Mouse (Mus musculus) 416B (cell line): ENCODE results near the gene Glp2r.

Experiments used
- DNase-seq: peaks from one replicate; pipeline ENCODE4 v3.0.0; 2011; ENCODE audit warnings: low read depth

Glp2r gene

GRCm38 (mm10) chr11:67727095-67727494 is 43.9 kb downstream of the Glp2r start:
- DNase-seq = no peak

GRCm38 (mm10) chr11:67723231-67724013 is 47.5 kb downstream of the Glp2r start:
- no peak for DNase-seq

GRCm38 (mm10) chr11:67722399-67723156 is 48.4 kb downstream of the Glp2r start:
- no peak for DNase-seq

GRCm38 (mm10) chr11:67721485-67721884 is 49.5 kb downstream of the Glp2r start:
- DNase-seq = no peak

GRCm38 (mm10) chr11:67715382-67715781 is 55.6 kb downstream of the Glp2r start:
- no peak for DNase-seq

- no peak for DNase-seq
Measured at GRCm38 (mm10) chr11:67712976-67713375, 58.0 kb downstream of the Glp2r start.

GRCm38 (mm10) chr11:67694703-67695376 is 76.1 kb downstream of the Glp2r start, which contains the start of gene Rcvrn:
TSS of gene Rcvrn (plus strand) at chr11:67695326.
- DNase-seq = no peak

- DNase-seq = no peak
Measured at GRCm38 (mm10) chr11:67686109-67686508, 84.8 kb downstream of the Glp2r start.

- DNase-seq = no peak
Measured at GRCm38 (mm10) chr11:67681871-67682270, 89.1 kb downstream of the Glp2r start.

- DNase-seq = no peak
Measured at GRCm38 (mm10) chr11:67679930-67680329, 91.0 kb downstream of the Glp2r start.

GRCm38 (mm10) chr11:67679300-67679699 is 91.7 kb downstream of the Glp2r start:
- no peak for DNase-seq

GRCm38 (mm10) chr11:67675562-67676540 is 95.1 kb downstream of the Glp2r start:
- peak; percentile 50 for DNase-seq

- no peak for DNase-seq
Measured at GRCm38 (mm10) chr11:67672140-67672539, 98.8 kb downstream of the Glp2r start.

GRCm38 (mm10) chr11:67670031-67670430 is 100.9 kb downstream of the Glp2r start:
- DNase-seq = no peak

GRCm38 (mm10) chr11:67668460-67669007 is 102.4 kb downstream of the Glp2r start:
- DNase-seq = no peak

- no peak for DNase-seq
Measured at GRCm38 (mm10) chr11:67667531-67668332, 103.2 kb downstream of the Glp2r start.

- no peak for DNase-seq
Measured at GRCm38 (mm10) chr11:67666129-67666528, 104.8 kb downstream of the Glp2r start.

- no peak for DNase-seq
Measured at GRCm38 (mm10) chr11:67664918-67665317, 106.0 kb downstream of the Glp2r start.

- DNase-seq = no peak
Measured at GRCm38 (mm10) chr11:67664261-67664660, 106.7 kb downstream of the Glp2r start.

- no peak for DNase-seq
Measured at GRCm38 (mm10) chr11:67663437-67663836, 107.5 kb downstream of the Glp2r start.
